Mouse (Mus musculus) A20 (cell line): ENCODE results near the gene Zfp768.

Experiments used
- DNase-seq: peaks from one replicate; pipeline ENCODE4 v3.0.0-alpha.2; 2011; ENCODE audit warnings: low read depth, low spot score

Gene Zfp768

DNA sequence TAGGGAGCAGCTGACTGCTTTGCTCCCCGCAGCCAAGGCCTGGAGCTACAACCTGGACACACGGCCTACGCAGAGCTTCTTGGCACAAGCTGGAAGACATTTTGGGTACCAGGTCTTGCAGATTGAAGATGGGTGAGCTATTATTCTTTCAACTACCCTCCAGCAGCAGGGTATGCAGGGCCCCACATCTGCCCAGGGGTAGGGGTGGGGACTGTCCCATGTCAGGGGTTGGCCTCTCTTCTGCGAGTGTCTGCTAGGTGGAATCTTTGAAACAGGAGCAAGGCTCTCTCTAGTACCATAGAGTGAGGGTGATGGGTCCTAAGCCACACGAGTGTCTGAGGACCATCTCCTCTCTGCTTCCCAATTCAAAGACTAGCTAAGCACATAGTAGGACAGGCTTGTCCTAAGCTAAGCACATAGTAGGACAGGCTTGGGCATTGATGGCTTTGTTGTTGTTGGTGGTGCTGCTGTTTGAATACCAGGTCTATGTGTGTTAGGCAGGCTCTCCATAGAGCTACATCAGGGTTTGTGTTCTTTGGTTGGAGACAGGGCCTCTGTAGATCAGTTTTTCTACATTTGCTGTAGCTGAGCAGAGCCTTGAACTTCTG lies 47.7 kb downstream of the Zfp768 start:
- no peak for DNase-seq

DNA sequence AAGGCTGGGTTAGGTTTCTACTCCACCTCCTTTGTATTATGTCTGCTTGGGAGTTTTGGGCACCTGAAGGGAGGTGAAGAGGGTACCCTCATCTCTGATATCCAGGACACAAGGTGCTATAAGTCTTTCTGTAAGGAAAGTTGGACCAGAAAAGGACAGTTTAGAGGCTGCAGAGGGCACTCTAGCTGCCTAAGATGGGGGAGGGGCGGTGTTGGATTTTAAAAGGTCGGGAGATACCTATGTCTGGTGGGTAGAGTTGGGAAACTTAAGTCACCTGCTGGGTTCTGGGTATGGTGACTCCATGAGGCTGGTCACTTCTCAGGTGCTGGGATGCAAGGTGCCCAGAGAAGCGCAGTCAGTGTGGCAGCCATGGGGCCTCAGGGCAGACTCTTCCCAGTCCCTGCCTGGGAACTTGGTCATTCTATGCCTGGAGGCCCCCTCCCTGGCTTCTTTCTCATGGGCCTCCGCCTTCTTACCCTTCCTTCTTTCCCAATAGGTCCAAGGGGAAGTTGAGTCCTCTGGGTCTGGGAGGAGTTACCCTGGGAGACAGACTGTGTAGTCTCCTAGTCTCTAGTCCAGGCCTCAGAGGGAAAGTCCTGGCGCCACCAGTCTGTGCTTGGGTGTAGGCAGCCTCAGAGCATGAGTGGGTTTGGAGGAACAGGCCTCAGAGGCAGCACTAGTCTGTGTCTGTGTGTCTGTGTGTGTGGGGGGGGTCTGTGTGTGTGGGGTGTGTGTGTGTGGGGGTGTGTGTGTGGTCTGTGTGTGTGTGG lies 48.4 kb downstream of the Zfp768 start:
- DNase-seq, result peak; percentile 59

- peak; percentile 84 for DNase-seq
Observed at GRCm38 (mm10) chr7:127296098-127296497, 49.3 kb downstream of the Zfp768 start, which contains the start of gene Itgal. Gene Itgal (plus strand): TSS chr7:127296260.
